Mouse (Mus musculus) thymus, adult 18-20 months (tissue): ENCODE data around the gene Epha7.

ENCODE experiments used
- DNase-seq, 2 experiments: peaks; one replicate each; pipeline ENCODE4 v3.0.0; 2022; ENCODE audit warnings: mixed read lengths in 2 of 2

The Epha7 gene

GRCm38 (mm10) chr4:28812691-28813289 lies at the start of gene Epha7:
Gene Epha7, plus strand, starts transcription at chr4:28813131.
- peak; percentile 38 to 52 for DNase-seq

- no peak for DNase-seq
Measured at GRCm38 (mm10) chr4:28783961-28784360, 29.0 kb upstream of the Epha7 start.

- DNase-seq: no peak
Measured at GRCm38 (mm10) chr4:28808800-28809199, 4.1 kb upstream of the Epha7 start.

- DNase-seq: no peak
Measured at GRCm38 (mm10) chr4:28809703-28810102, 3.2 kb upstream of the Epha7 start.

GRCm38 (mm10) chr4:28813551-28814475 lies 882 bp downstream of the Epha7 start:
- peak in 1 of 2 experiments; percentile 1 for DNase-seq

GRCm38 (mm10) chr4:28814476-28814815 lies 1.5 kb downstream of the Epha7 start:
- no peak for DNase-seq

- DNase-seq: peak; percentile 1 to 2
Measured at GRCm38 (mm10) chr4:28814816-28815620, 2.1 kb downstream of the Epha7 start.

GRCm38 (mm10) chr4:28815621-28815920 lies 2.6 kb downstream of the Epha7 start:
- DNase-seq: no peak

- DNase-seq: no peak
Measured at GRCm38 (mm10) chr4:28823616-28824015, 10.7 kb downstream of the Epha7 start.

GRCm38 (mm10) chr4:28824616-28825015 lies 11.7 kb downstream of the Epha7 start:
- DNase-seq: no peak

GRCm38 (mm10) chr4:28837669-28838068 lies 24.7 kb downstream of the Epha7 start:
- no peak for DNase-seq

- no peak for DNase-seq
Measured at GRCm38 (mm10) chr4:28846311-28846710, 33.4 kb downstream of the Epha7 start.

- DNase-seq: no peak
Measured at GRCm38 (mm10) chr4:28850388-28850787, 37.5 kb downstream of the Epha7 start.

- no peak for DNase-seq
Measured at GRCm38 (mm10) chr4:28862845-28863666, 50.1 kb downstream of the Epha7 start.

GRCm38 (mm10) chr4:28866411-28866810 lies 53.5 kb downstream of the Epha7 start:
- no peak for DNase-seq

GRCm38 (mm10) chr4:28871615-28872014 lies 58.7 kb downstream of the Epha7 start:
- DNase-seq: no peak

- DNase-seq: no peak
Measured at GRCm38 (mm10) chr4:28881271-28882044, 68.5 kb downstream of the Epha7 start.

- no peak for DNase-seq
Measured at GRCm38 (mm10) chr4:28889630-28890029, 76.7 kb downstream of the Epha7 start.

GRCm38 (mm10) chr4:28890102-28890501 lies 77.2 kb downstream of the Epha7 start:
- no peak for DNase-seq

- DNase-seq: no peak
Measured at GRCm38 (mm10) chr4:28895480-28895879, 82.5 kb downstream of the Epha7 start.

- DNase-seq: no peak
Measured at GRCm38 (mm10) chr4:28899373-28899772, 86.4 kb downstream of the Epha7 start.

GRCm38 (mm10) chr4:28899783-28900182 lies 86.9 kb downstream of the Epha7 start:
- no peak for DNase-seq
